Mouse (Mus musculus) erythroblast, embryonic 14.5 days (primary cell): ENCODE data around the gene Stard7. TPM values are rescaled to one million over a fixed set of nuclear protein-coding genes. Genes with fewer than 3 reads are reported as not detected.

Experiments
- H3K27me3 ChIP-seq: 2 replicates; pipeline ENCODE4 v1.6.1; 2012; ENCODE audit warnings: inconsistent platforms; ENCODE audit not compliant: control insufficient read depth
- H3K36me3 ChIP-seq: 2 replicates; pipeline ENCODE4 v1.6.1; 2012; ENCODE audit warnings: mild to moderate bottlenecking, inconsistent platforms; ENCODE audit not compliant: control insufficient read depth
- H3K4me1 ChIP-seq: 2 replicates; pipeline ENCODE4 v1.6.1; 2012; ENCODE audit warnings: inconsistent platforms; ENCODE audit not compliant: control insufficient read depth
- H3K4me3 ChIP-seq: replicated peaks from 2 replicates; pipeline ENCODE3; 2012; ENCODE audit warnings: moderate library complexity, mild to moderate bottlenecking, inconsistent platforms
- H3K9me3 ChIP-seq: 2 replicates; pipeline ENCODE4 v1.6.1; 2012; ENCODE audit warnings: low read length, inconsistent platforms, mixed read lengths; ENCODE audit not compliant: control insufficient read depth
- GATA1 ChIP-seq: IDR thresholded peaks from 2 replicates; pipeline ENCODE4 v1.6.1; 2012; ENCODE audit warnings: low read length, inconsistent platforms, mixed read lengths
- TAL1 ChIP-seq: IDR thresholded peaks from 3 replicates; pipeline ENCODE4 v1.6.1; 2012; ENCODE audit warnings: low read length, inconsistent platforms, mixed read lengths
- polyA plus RNA-seq: library from polyadenylated mRNA; stranded (reverse); fragments of >175 nt; gene quantifications from 2 replicates; pipeline ENCODE4 v1.2.3, GENCODE M21; 2012

Stard7 gene
- 1.1 and 1.5 TPM in 2 replicates for polyA plus RNA-seq

DNA sequence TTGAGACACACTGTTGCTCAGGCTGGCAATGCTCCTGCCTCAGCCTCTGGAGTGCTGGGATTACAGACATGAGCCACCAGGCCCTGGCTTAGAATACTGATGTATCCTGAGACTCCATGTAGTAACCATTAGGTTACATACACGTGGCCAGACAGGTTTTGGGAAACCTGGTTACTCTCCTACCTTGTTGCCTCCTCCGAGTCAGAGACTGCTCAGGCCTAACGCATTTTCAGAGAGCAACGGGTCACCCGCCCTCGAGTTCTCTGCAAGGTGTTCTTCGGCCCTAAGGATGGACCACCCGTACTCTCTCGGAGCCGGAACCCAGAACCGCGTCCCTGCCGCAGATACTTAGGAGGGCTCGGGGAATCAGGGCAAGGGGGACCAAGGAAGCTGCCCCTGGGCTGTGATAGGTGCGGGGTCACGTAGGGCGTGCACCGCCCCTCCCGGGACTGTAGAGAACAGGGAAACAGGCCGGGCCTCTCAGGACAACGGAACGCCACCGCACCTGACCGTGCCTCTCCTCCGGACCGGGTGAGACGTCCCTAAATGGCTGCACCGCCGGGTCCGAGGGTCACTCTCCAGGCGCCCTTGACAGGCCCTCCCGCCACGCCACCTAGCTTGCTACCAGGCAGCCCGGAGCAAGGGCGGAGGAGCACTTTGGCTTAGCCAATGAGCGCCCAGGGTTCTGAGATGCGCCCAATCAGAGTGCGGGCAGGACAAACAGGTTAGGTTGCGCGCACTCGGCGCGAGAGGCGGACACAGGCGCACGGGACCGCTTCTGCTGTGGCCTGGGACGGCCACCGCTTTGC, at the start of gene Stard7:
TSS of gene Stard7 (plus strand) at position 728 of the 809 bp plus-strand sequence.
- Histone ChIP-seq H3K4me3 (peak within 1 kb of the TSS; percentile 74), H3K9me3 (no peaks in the 10 kb centered on the region), H3K36me3 (peaks cover 17% of the 10 kb centered on the region), H3K27me3 (no peaks in the 10 kb centered on the region), H3K4me1 (peaks cover 35% of the 10 kb centered on the region)
- TF ChIP-seq TAL1 (no peak), GATA1 (no peak)

DNA sequence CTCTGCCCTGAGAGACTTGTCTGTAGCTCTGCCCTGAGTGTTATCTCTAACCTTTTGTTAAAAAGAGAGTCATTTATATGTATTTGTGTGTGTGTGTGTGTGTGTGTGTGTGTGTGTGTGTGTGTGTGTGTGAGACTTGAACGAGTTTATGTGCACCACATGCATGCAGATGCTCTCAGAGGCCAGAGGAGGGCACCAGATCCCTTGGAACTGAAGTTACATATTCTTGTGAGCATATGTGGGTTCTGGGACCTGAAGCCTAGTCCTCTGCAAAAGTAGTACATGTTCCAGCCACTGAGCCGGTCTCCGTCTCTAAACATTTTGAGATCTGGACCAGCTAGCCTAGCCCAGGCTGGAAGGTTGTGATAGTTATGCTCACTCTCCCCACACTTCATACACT, 44.8 kb upstream of the Stard7 start:
- peaks cover 5% of the 10 kb centered on the region for H3K9me3 ChIP-seq
- H3K27me3 ChIP-seq: no peaks in the 10 kb centered on the region
- no peaks in the 10 kb centered on the region for H3K4me1 ChIP-seq
- no peak overlapping the region for H3K4me3 ChIP-seq
- H3K36me3 ChIP-seq: peaks cover 99% of the 10 kb centered on the region
- no peak for TF ChIP-seq TAL1
- TF ChIP-seq GATA1: no peak

DNA sequence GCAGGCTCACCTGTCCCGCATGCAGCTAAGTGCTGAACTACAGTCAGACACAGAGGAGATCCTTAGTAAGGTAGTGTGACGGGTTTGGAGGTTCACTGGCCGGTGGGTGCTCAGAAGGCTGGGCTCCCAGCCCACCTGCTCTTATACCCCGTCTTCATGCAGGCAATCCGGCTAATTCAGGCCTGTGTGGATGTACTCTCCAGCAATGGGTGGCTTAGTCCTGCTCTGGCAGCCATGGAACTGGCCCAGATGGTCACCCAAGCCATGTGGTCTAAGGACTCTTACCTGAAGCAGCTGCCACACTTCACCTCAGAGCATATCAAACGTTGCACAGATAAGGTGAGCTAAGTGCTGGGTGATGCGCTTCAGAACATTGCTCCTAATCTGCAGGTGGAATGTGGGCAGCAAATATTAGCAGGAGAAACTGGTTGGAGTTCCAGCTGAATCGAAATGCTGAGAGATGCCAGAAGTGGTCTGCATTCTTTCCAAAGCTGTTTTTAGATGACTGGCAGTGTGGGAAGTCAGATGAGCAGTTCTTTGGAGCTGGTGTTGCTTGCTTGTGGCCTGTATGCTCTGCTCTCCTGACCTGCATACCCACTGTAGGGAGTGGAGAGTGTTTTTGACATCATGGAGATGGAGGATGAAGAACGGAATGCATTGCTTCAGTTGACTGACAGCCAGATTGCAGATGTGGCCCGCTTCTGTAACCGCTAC, 32.0 kb upstream of the Stard7 start:
- Histone ChIP-seq H3K27me3 (no peaks in the 10 kb centered on the region), H3K36me3 (peaks cover 94% of the 10 kb centered on the region), H3K4me1 (no peaks in the 10 kb centered on the region), H3K4me3 (no peak overlapping the region), H3K9me3 (no peaks in the 10 kb centered on the region)
- TF ChIP-seq TAL1 (no peak), GATA1 (no peak)

DNA sequence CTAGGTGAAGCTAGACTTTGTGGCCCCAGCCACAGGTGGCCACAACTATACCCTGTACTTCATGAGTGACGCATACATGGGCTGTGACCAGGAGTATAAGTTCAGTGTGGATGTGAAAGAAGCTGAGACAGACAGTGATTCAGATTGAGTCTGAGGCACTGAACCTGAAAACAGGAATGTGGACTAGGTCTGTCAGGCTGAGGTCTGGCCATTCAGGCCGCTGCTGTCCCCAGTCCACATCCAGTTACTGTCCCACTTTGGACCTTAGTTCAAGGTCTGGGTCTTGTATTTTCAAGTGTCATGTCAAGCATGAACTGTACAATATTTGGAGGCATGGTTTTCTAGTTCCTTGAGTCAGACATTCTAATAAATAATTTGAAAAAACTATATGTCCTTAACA, 30.0 kb upstream of the Stard7 start:
- Histone ChIP-seq H3K36me3 (peaks cover 94% of the 10 kb centered on the region), H3K4me3 (no peak overlapping the region), H3K9me3 (no peaks in the 10 kb centered on the region), H3K4me1 (no peaks in the 10 kb centered on the region), H3K27me3 (no peaks in the 10 kb centered on the region)
- TF ChIP-seq GATA1 (no peak), TAL1 (no peak)

DNA sequence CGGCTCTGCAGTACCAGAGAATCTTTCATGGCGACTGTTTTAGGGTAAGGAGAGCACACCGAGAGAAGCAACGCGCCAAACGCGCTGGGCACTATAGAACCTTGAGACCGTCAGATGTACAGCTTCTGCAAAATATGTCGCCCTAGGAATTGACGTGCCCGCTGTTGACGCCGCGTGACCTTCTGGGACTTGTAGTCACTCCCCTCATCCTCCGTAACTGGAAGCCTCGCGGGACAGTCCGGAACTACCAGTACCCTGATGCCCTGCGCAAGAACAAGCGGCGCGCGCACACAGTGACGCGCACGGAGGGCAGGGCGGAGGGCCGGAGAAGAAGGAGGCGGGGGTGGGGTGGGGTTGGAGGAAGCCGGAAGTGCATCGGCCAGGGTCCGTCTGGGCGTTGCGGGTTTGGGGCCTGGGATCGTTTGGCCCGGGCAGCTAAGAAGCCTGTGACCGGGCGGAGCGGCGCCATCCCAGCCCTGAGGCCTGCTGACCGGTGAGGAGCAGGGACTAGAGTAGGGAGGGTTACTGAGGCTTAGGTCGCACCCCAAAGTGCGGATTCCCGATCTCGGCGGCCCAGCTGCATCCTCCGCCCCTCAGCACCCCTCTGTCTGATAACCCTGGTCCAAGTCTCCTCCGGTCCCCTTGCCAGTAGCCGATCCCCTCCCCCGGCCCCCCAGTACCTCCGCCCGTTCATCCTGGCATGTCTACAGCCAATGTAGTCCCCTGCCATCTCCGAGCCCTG, 22.3 kb upstream of the Stard7 start, which contains the start of the genes Ciao1 and Tmem127:
TSS of gene Ciao1 (minus strand) at position 225 of the 742 bp plus-strand sequence.
TSS of gene Tmem127 (plus strand) at position 317 of the 742 bp plus-strand sequence.
- peaks cover 60% of the 10 kb centered on the region for H3K4me1 ChIP-seq
- H3K36me3 ChIP-seq: peaks cover 71% of the 10 kb centered on the region

DNA sequence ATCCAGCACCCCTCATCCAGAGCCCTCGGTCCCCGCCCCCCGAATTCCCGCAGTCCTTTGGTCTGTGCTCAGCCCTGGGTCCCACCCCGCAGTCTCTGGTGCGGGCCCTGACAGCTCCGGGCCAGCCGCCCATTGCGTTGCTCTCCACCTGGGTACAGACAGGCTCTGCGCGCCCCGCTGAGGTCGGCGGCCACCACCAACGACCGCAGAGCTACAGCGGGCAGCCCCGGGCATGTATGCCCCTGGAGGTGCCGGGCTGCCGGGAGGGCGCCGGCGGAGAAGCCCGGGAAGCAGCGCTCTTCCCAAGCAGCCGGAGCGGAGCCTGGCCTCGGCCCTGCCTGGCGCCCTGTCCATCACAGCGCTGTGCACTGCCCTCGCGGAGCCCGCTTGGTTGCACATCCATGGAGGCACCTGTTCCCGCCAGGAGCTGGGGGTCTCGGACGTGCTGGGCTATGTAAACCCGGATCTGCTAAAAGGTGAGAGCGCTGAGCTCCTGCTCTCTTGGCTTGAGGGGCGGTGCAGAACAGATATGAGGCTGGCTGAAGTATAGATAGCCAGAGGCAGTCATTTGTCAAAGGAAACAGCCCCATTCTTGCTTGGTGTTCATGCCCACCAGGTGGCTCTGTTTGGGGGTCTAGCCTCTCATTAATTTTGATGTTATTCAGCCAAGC, 21.5 kb upstream of the Stard7 start:
- Histone ChIP-seq H3K9me3 (no peaks in the 10 kb centered on the region), H3K36me3 (peaks cover 68% of the 10 kb centered on the region), H3K4me1 (peaks cover 60% of the 10 kb centered on the region), H3K27me3 (no peaks in the 10 kb centered on the region), H3K4me3 (peak overlapping the region; percentile 79)
- TF ChIP-seq GATA1 (no peak), TAL1 (no peak)

More for the DNA sequence above, 22.3 kb upstream of the Stard7 start, which contains the start of the genes Ciao1 and Tmem127:
- H3K27me3 ChIP-seq: no peaks in the 10 kb centered on the region
- H3K4me3 ChIP-seq: peak within 1 kb of the TSS; percentile 79
- TF ChIP-seq TAL1 (no peak), GATA1 (no peak)
- no peaks in the 10 kb centered on the region for H3K9me3 ChIP-seq

DNA sequence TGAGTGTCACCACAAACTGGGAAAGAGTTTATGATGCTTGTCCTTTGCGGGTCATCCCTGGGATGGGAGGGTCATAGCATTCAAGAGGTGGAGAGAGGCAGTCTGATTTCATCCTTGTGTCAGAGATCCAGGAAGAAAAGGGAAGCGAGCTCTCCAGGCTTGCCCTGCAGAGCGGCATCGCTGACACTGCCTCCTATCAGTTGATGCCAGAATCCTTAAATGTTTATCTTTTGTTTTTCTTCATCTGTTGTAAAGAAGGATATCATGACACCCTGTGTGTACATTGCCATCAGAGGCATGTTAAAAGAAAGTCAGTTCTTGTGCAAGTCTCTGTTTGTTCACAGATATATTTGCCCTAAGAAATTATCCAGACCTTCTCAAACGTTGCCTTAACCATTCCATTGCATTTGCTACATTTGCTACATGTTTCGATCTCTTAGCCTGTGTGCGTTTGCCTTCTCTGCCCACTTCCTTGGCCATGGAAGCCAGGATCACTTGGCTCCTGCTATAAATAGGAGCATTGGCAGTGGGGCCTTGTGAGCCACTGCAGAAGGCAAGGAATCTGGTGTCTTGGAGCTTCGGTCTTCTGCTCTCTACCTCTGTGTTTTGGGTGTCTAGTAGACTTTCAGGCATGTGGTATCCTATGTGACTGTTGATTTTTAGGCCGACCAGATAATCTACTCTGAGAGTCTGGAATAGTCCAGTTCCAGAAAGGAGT, 19.6 kb upstream of the Stard7 start:
- H3K27me3 ChIP-seq: no peaks in the 10 kb centered on the region
- H3K4me1 ChIP-seq: peaks cover 60% of the 10 kb centered on the region
- H3K36me3 ChIP-seq: peaks cover 66% of the 10 kb centered on the region
- H3K9me3 ChIP-seq: no peaks in the 10 kb centered on the region
- H3K4me3 ChIP-seq: peak overlapping the region; percentile 32
- no peak for TF ChIP-seq TAL1
- TF ChIP-seq GATA1: no peak

DNA sequence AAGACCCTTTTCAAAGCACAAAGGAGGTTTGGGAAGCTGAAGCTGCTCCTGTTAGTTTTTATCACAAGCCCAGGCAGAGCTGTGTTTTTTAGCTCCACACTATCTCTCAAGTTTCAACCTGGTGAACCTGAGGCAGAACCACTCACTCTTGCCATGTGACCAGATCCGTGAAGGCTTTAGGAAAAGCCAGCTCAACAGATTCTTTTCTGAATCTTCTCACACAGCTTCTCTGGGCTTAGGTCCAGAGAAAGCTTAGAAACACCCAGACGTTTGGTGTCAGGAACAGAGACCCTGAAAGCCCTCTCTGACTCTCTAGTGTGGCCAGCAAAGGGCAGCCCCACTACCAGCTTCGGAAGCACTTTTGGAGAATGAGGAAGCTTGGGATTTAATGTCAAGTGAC, 18.6 kb upstream of the Stard7 start:
- H3K27me3 ChIP-seq: no peaks in the 10 kb centered on the region
- no peak for TF ChIP-seq TAL1
- TF ChIP-seq GATA1: no peak
- no peak overlapping the region for H3K4me3 ChIP-seq
- peaks cover 65% of the 10 kb centered on the region for H3K36me3 ChIP-seq
- H3K4me1 ChIP-seq: peaks cover 50% of the 10 kb centered on the region
- H3K9me3 ChIP-seq: no peaks in the 10 kb centered on the region
